Mouse (Mus musculus): Measurements from ENCODE around the gene Pvrig. TPM values are rescaled to one million over a fixed set of nuclear protein-coding genes. Genes with fewer than 3 reads are reported as not detected.

Pvrig gene
- total and polyA plus RNA-seq, 3 experiments: 0.21 to 0.87 (median 0.50) TPM

DNA sequence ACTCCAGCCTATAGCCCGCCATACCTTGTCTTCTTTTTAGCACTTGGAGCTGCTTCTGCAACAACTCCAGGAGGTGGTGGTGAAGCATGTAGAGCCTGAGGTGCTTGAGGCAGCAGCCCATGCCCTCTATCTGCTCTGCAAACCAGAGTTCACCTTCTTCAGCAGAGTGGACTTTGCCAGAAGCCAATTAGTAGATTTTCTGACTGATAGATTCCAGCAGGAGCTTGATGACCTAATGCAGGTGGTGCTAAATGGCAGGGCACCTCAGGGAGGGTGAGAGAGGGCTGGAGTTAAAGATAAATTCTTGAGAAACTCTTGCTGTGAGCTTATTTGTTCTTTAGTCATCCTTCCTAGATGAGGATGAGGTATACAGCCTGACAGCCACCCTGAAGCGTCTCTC lies 42.1 kb upstream of the Pvrig start:
- dilution Hi-C loops (cut with MboI; ENCODE audit: extremely low pct_ligation_motif_present, extremely low pct_unique_long_range_greater_than_20kb, low sequenced_read_pairs) (no loop called here), in situ Hi-C loops (cut with MboI; ENCODE audit: low pct_ligation_motif_present, low pct_unique_long_range_greater_than_20kb, low sequenced_read_pairs) (no loop called here)
- no peaks in the 10 kb centered on the region for H3K4me1 ChIP-seq (ENCODE audit: control insufficient read depth in 1 of 2, insufficient read depth in 2 of 2)
- TF ChIP-seq KAT2A (IDR thresholded peaks at IDR 0.05; ENCODE audit: insufficient replicate concordance, low read length) (no peak), POLR2AphosphoS2 (IDR thresholded peaks at IDR 0.05; ENCODE audit: low read depth, low read length) (no peak), NELFE (IDR thresholded peaks at IDR 0.05; ENCODE audit: low read depth, low read length) (no peak), MAX (IDR thresholded peaks at IDR 0.05; ENCODE audit: low read length) (no peak), UBTF (IDR thresholded peaks at IDR 0.05; ENCODE audit: low read depth, low read length) (no peak), JUND (conservative IDR thresholded peaks at IDR 0.05; ENCODE audit: low read depth, low read length) (no peak), E2F4 (IDR thresholded peaks at IDR 0.05; ENCODE audit: insufficient replicate concordance, low read depth, low read length) (no peak), USF1 (IDR thresholded peaks at IDR 0.05; ENCODE audit: low read depth, low read length) (no peak), MAFK (IDR thresholded peaks at IDR 0.05; ENCODE audit: insufficient replicate concordance, low read length) (no peak), CHD2 (IDR thresholded peaks at IDR 0.05; ENCODE audit: low read length) (no peak), JUN (IDR thresholded peaks at IDR 0.05; ENCODE audit: insufficient read depth, low read depth, low read length) (no peak), ZC3H11A (IDR thresholded peaks at IDR 0.05; ENCODE audit: low read depth, low read length) (no peak), MEF2A (IDR thresholded peaks at IDR 0.05; ENCODE audit: borderline replicate concordance, low read depth, low read length) (no peak), EP300 (IDR thresholded peaks at IDR 0.05; ENCODE audit: low read length) (no peak)
- H3K27ac ChIP-seq (ENCODE audit: insufficient read depth, low read depth): no peak overlapping the region
- H3K9me3 ChIP-seq (replicated peaks; ENCODE audit: low read length): no peaks in the 10 kb centered on the region
- H3K36me3 ChIP-seq (replicated peaks in 1 of 2; ENCODE audit: control insufficient read depth in 1 of 2, insufficient read depth in 1 of 2, low read length in 1 of 2): no peaks in the 10 kb centered on the region
- no peaks in the 10 kb centered on the region for H3K79me2 ChIP-seq (replicated peaks; ENCODE audit: control insufficient read depth, extremely low read depth, insufficient read depth, poor library complexity, severe bottlenecking)
- H3K9ac ChIP-seq (ENCODE audit: insufficient read depth, low read depth): no peak overlapping the region
- no peak overlapping the region for H3K4me2 ChIP-seq (ENCODE audit: insufficient read depth, low read depth, poor library complexity, severe bottlenecking)
- no peak for DNase-seq (ENCODE audit: extremely low read depth)
- no peak overlapping the region for H3K4me3 ChIP-seq (replicated peaks in 1 of 3; ENCODE audit: low read depth in 2 of 3, low read length in 2 of 3, poor library complexity in 1 of 3)
- H3K27me3 ChIP-seq (replicated peaks): peaks cover 37% of the 10 kb centered on the region

DNA sequence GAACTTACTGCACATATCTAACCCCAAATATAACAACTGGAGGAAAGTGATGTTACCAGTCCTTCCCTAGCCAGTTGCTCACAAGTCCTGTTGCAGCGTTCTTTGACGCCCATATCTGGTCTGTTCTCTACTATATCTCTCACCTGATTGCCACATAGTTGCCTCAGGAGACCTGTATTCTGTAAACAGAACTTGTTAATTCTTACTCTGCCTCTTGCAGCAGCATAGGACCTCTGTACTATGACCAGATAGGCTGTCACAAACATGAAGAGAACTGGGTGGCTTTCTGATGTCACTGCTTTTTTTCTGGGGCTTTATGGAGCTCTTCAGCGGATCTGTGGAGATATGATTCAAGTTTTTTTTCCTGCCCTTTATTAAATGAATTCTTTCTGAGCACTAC lies 29.0 kb upstream of the Pvrig start:
- Histone ChIP-seq H3K27me3 (replicated peaks) (peaks cover 6% of the 10 kb centered on the region), H3K9ac (ENCODE audit: insufficient read depth, low read depth) (no peak overlapping the region), H3K4me3 (replicated peaks in 1 of 3; ENCODE audit: low read depth in 2 of 3, low read length in 2 of 3, poor library complexity in 1 of 3) (no peak overlapping the region), H3K36me3 (replicated peaks in 1 of 2; ENCODE audit: control insufficient read depth in 1 of 2, insufficient read depth in 1 of 2, low read length in 1 of 2) (no peaks in the 10 kb centered on the region), H3K27ac (ENCODE audit: insufficient read depth, low read depth) (no peak overlapping the region), H3K9me3 (replicated peaks; ENCODE audit: low read length) (no peaks in the 10 kb centered on the region), H3K4me1 (ENCODE audit: control insufficient read depth in 1 of 2, insufficient read depth in 2 of 2) (no peaks in the 10 kb centered on the region), H3K4me2 (ENCODE audit: insufficient read depth, low read depth, poor library complexity, severe bottlenecking) (no peak overlapping the region), H3K79me2 (replicated peaks; ENCODE audit: control insufficient read depth, extremely low read depth, insufficient read depth, poor library complexity, severe bottlenecking) (no peaks in the 10 kb centered on the region)
- dilution Hi-C loops (cut with MboI; ENCODE audit: extremely low pct_ligation_motif_present, extremely low pct_unique_long_range_greater_than_20kb, low sequenced_read_pairs): no loop called here
- in situ Hi-C loops (cut with MboI; ENCODE audit: low pct_ligation_motif_present, low pct_unique_long_range_greater_than_20kb, low sequenced_read_pairs): no loop called here
- no peak for DNase-seq (ENCODE audit: extremely low read depth)
- TF ChIP-seq RCOR1 (conservative IDR thresholded peaks at IDR 0.05; ENCODE audit: low read depth, low read length) (no peak), TCF12 (IDR thresholded peaks at IDR 0.05; ENCODE audit: low read depth, low read length) (no peak), MAX (IDR thresholded peaks at IDR 0.05; ENCODE audit: low read length) (no peak), MEF2A (IDR thresholded peaks at IDR 0.05; ENCODE audit: borderline replicate concordance, low read depth, low read length) (no peak), ETS1 (conservative IDR thresholded peaks at IDR 0.05; ENCODE audit: low read depth, low read length) (no peak), MYC (IDR thresholded peaks at IDR 0.05; ENCODE audit: low read depth, low read length) (no peak), TBP (conservative IDR thresholded peaks at IDR 0.05; ENCODE audit: low read depth, low read length) (no peak), MXI1 (IDR thresholded peaks at IDR 0.05; ENCODE audit: low read depth, low read length) (no peak), GABPA (IDR thresholded peaks at IDR 0.05; ENCODE audit: insufficient replicate concordance, low read depth, low read length) (no peak), KAT2A (IDR thresholded peaks at IDR 0.05; ENCODE audit: insufficient replicate concordance, low read length) (no peak), MAZ (IDR thresholded peaks at IDR 0.05; ENCODE audit: low read depth, low read length) (no peak), ZMIZ1 (IDR thresholded peaks at IDR 0.05; ENCODE audit: low read depth, low read length) (no peak), ZNF384 (IDR thresholded peaks at IDR 0.05; ENCODE audit: low read depth, low read length) (no peak), CTCF (conservative IDR thresholded peaks at IDR 0.05 in 1 of 2, IDR thresholded peaks at IDR 0.05 in 1 of 2; ENCODE audit: low read depth in 2 of 2, low read length in 2 of 2) (no peak), EP300 (IDR thresholded peaks at IDR 0.05; ENCODE audit: low read length) (no peak), ELF1 (IDR thresholded peaks at IDR 0.05; ENCODE audit: low read depth, low read length) (no peak), CHD2 (IDR thresholded peaks at IDR 0.05; ENCODE audit: low read length) (no peak), BHLHE40 (IDR thresholded peaks at IDR 0.05; ENCODE audit: low read depth, low read length) (no peak), E2F4 (IDR thresholded peaks at IDR 0.05; ENCODE audit: insufficient replicate concordance, low read depth, low read length) (no peak)

All from CH12.LX (cell line).